8 mouse cellular contexts compared by ENCODE assay signal in the genomic region with DNA sequence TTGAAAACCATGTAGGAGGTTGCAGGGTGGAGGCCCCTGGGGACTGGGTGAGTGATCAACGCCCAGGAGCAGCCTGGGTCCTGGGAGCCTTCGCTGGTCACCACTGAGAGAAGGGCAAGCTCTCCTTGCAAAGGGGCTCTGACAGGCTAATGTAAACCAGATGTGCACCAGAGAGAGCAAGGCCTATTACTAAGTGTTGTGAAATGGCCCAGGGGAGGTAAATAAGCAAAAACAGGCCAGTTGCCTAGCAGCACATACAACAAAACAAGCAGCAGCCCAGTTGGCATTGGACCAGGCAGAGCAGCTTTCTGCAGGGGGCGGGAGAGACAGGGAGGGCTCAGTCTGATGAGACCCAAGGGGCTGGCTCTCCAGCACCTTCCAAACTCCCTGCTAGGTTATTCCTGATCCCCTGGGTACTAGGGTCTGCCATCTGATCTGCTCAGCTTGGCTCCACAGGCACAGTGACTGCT.
DNase-seq lines count a peak whose midpoint lies in the region; ATAC-seq and TF ChIP-seq lines count a peak whose summit lies in the region.

No protein-coding gene starts in this region.

- H3K4me1 ChIP-seq in hindbrain, embryonic 14.5 days (replicated peaks; ENCODE audit: control insufficient read depth, insufficient read depth, low read length) = peaks cover 6% of the 10 kb centered on the region; the same call in 1 of the 2 replicates
- H3K4me1 ChIP-seq in limb, embryonic 13.5 days = peaks cover 30% of the 10 kb centered on the region
- H3K4me1 ChIP-seq in neural tube, embryonic 15.5 days = peaks cover 8% of the 10 kb centered on the region

- H3K9ac ChIP-seq in hindbrain, embryonic 14.5 days = no peak overlapping the region
- no peak overlapping the region for H3K9ac ChIP-seq in limb, embryonic 13.5 days
- H3K9ac ChIP-seq in neural tube, embryonic 15.5 days (replicated peaks) = no peak overlapping the region

- no peak overlapping the region for H3K27ac ChIP-seq in hindbrain, embryonic 14.5 days
- peak overlapping the region; percentile 66 for H3K27ac ChIP-seq in limb, embryonic 13.5 days
- H3K27ac ChIP-seq in neural tube, embryonic 15.5 days (replicated peaks) = no peak overlapping the region

- no peak for TF ChIP-seq CTCF in Patski (IDR thresholded peaks at IDR 0.05)
- no peak for TF ChIP-seq CTCF in brain, embryonic 14.5 days (IDR thresholded peaks at IDR 0.05; ENCODE audit: borderline replicate concordance, extremely low read depth, insufficient read depth, insufficient read length)

- no peak for TF ChIP-seq POLR2A in brain, embryonic 14.5 days (IDR thresholded peaks at IDR 0.05; ENCODE audit: borderline replicate concordance, extremely low read depth, insufficient read depth, insufficient read length, poor library complexity, severe bottlenecking)

- H3K4me3 ChIP-seq in hindbrain, embryonic 14.5 days (replicated peaks; ENCODE audit: low read length) = no peak overlapping the region
- H3K4me3 ChIP-seq in limb, embryonic 13.5 days = no peak overlapping the region
- no peak overlapping the region for H3K4me3 ChIP-seq in neural tube, embryonic 15.5 days (replicated peaks)

- WGBS in hindbrain, embryonic 14.5 days = 48% methylated on average over 3 of the region's 3 CpGs
- 6% methylated on average over 3 of the region's 3 CpGs for WGBS in limb, embryonic 13.5 days
- 46% methylated on average over 3 of the region's 3 CpGs for WGBS in neural tube, embryonic 15.5 days

- no peaks in the 10 kb centered on the region for H3K27me3 ChIP-seq in Patski
- no peaks in the 10 kb centered on the region for H3K27me3 ChIP-seq in hindbrain, embryonic 14.5 days (ENCODE audit: control insufficient read depth, insufficient read depth, low read length)
- no peaks in the 10 kb centered on the region for H3K27me3 ChIP-seq in limb, embryonic 13.5 days
- H3K27me3 ChIP-seq in neural tube, embryonic 15.5 days (replicated peaks) = no peaks in the 10 kb centered on the region

- CTCF ChIA-PET in Patski (lab: Charles Lee) = interaction anchor here (0.8 to 1.5 kb wide), 2 partner anchors 10 to 16 kb away, joined by 3 to 4 read pairs; no protein-coding TSS in a partner anchor

- no peaks in the 10 kb centered on the region for H3K36me3 ChIP-seq in hindbrain, embryonic 14.5 days (replicated peaks; ENCODE audit: control insufficient read depth, insufficient read depth)
- no peaks in the 10 kb centered on the region for H3K36me3 ChIP-seq in limb, embryonic 13.5 days
- no peaks in the 10 kb centered on the region for H3K36me3 ChIP-seq in neural tube, embryonic 15.5 days

- H3K9me3 ChIP-seq in hindbrain, embryonic 14.5 days (ENCODE audit: control insufficient read depth, low read length) = no peaks in the 10 kb centered on the region
- H3K9me3 ChIP-seq in limb, embryonic 13.5 days = no peaks in the 10 kb centered on the region
- no peaks in the 10 kb centered on the region for H3K9me3 ChIP-seq in neural tube, embryonic 15.5 days (replicated peaks)

- H3K4me2 ChIP-seq in hindbrain, embryonic 14.5 days (replicated peaks) = no peak overlapping the region
- peak overlapping the region; percentile 39 for H3K4me2 ChIP-seq in limb, embryonic 13.5 days (replicated peaks)
- no peak overlapping the region for H3K4me2 ChIP-seq in neural tube, embryonic 15.5 days

- POLR2A ChIA-PET in Patski (lab: Charles Lee) = interaction anchor here (1.2 kb wide), 1 partner anchor 266 kb away, joined by 3 read pairs; the partner anchor contains the start of gene Jun

- in situ Hi-C loops in Patski (cut with MboI; ENCODE audit: low pct_unique_long_range_greater_than_20kb) = no loop called here

- peak; percentile 51 for ATAC-seq in Patski
- peak; percentile 55; the same call in 1 of the 2 replicates for ATAC-seq in hindbrain, embryonic 14.5 days (ENCODE audit: low FRiP score)
- ATAC-seq in limb, embryonic 13.5 days (ENCODE audit: low FRiP score, low read depth) = peak; percentile 92
- ATAC-seq in neural tube, embryonic 15.5 days (ENCODE audit: low FRiP score) = peak; percentile 57

- DNase-seq in Patski (ENCODE audit: low read depth, low spot score) = peak; percentile 39
- peak; percentile 85 for DNase-seq in brain, embryonic 14.5 days (ENCODE audit: low read depth)
- peak; percentile 83 for DNase-seq in gastrocnemius, postnatal 10 days
- DNase-seq in hindbrain, embryonic 14.5 days (ENCODE audit: low spot score) = peak; percentile 57
- DNase-seq in spleen, adult 18-20 months = no peak
- no peak for DNase-seq in frontal cortex, postnatal 36 days (ENCODE audit: low spot score in 2 of 2)

Comparison
In these comparisons a context has a peak if more than half of its experiments do, and no peak if none do; other contexts are left out.
1. DNase-seq: peak in Patski (single experiment), brain, embryonic 14.5 days (single experiment), gastrocnemius, postnatal 10 days (single experiment) and hindbrain, embryonic 14.5 days (single experiment); none in spleen, adult 18-20 months (0 of 2) and frontal cortex, postnatal 36 days (0 of 2).
2. Peak in every context shown above with its lines, with median percentiles within 50 percentile points of each other: ATAC-seq.